Mouse (Mus musculus) embryo, embryonic 11.5 days (tissue): ENCODE data around the gene Hyal1.

Source experiments
- DNase-seq: peaks from one replicate; pipeline ENCODE4 v3.0.0-alpha.2; 2012; ENCODE audit warnings: low read depth, low spot score

The Hyal1 gene

GRCm38 (mm10) chr9:107576357-107577107 lies at the start of gene Hyal1:
TSS of gene Hyal1 (plus strand) at chr9:107576927.
- DNase-seq = peak; percentile 73

GRCm38 (mm10) chr9:107533791-107534407 lies 42.8 kb upstream of the Hyal1 start, which contains the start of gene Tmem115:
TSS of gene Tmem115 (plus strand) at chr9:107533945.
- peak; percentile 91 for DNase-seq

- DNase-seq = no peak
Observed at GRCm38 (mm10) chr9:107534408-107535202, 42.1 kb upstream of the Hyal1 start.

- DNase-seq = no peak
Observed at GRCm38 (mm10) chr9:107538231-107538630, 38.5 kb upstream of the Hyal1 start.

- DNase-seq = no peak
Observed at GRCm38 (mm10) chr9:107538711-107539110, 38.0 kb upstream of the Hyal1 start.

- no peak for DNase-seq
Observed at GRCm38 (mm10) chr9:107539940-107540339, 36.8 kb upstream of the Hyal1 start.

GRCm38 (mm10) chr9:107540420-107540819 lies 36.3 kb upstream of the Hyal1 start:
- no peak for DNase-seq

- no peak for DNase-seq
Observed at GRCm38 (mm10) chr9:107541005-107541404, 35.7 kb upstream of the Hyal1 start.

- peak; percentile 89 for DNase-seq
Observed at GRCm38 (mm10) chr9:107541474-107542351, 35.0 kb upstream of the Hyal1 start, which contains the start of the genes Cyb561d2 and Nprl2. TSS of gene Cyb561d2 (minus strand) at chr9:107542193. TSS of gene Nprl2 (plus strand) at chr9:107542226.

- no peak for DNase-seq
Observed at GRCm38 (mm10) chr9:107542352-107542686, 34.4 kb upstream of the Hyal1 start.

GRCm38 (mm10) chr9:107542721-107543120 lies 34.0 kb upstream of the Hyal1 start:
- no peak for DNase-seq

- no peak for DNase-seq
Observed at GRCm38 (mm10) chr9:107543299-107543698, 33.4 kb upstream of the Hyal1 start.

- no peak for DNase-seq
Observed at GRCm38 (mm10) chr9:107544196-107544700, 32.5 kb upstream of the Hyal1 start.

- no peak for DNase-seq
Observed at GRCm38 (mm10) chr9:107544729-107545128, 32.0 kb upstream of the Hyal1 start.

GRCm38 (mm10) chr9:107545199-107545598 lies 31.5 kb upstream of the Hyal1 start:
- no peak for DNase-seq

- peak; percentile 61 for DNase-seq
Observed at GRCm38 (mm10) chr9:107545602-107546001, 31.1 kb upstream of the Hyal1 start.

- peak; percentile 87 for DNase-seq
Observed at GRCm38 (mm10) chr9:107547026-107547425, 29.7 kb upstream of the Hyal1 start, which contains the start of gene Zmynd10. TSS of gene Zmynd10 (plus strand) at chr9:107547298.

- DNase-seq = no peak
Observed at GRCm38 (mm10) chr9:107547957-107548356, 28.8 kb upstream of the Hyal1 start.

- DNase-seq = no peak
Observed at GRCm38 (mm10) chr9:107548820-107549219, 27.9 kb upstream of the Hyal1 start.

- DNase-seq = no peak
Observed at GRCm38 (mm10) chr9:107549297-107550074, 27.2 kb upstream of the Hyal1 start.
